Mouse (Mus musculus): Measurements from ENCODE around the gene Coq8b. TPM values are rescaled to one million over a fixed set of nuclear protein-coding genes. Genes with fewer than 3 reads are reported as not detected.

Coq8b gene
- polyA plus RNA-seq, 1 experiment from 2014 or later, result 17.7 TPM

DNA sequence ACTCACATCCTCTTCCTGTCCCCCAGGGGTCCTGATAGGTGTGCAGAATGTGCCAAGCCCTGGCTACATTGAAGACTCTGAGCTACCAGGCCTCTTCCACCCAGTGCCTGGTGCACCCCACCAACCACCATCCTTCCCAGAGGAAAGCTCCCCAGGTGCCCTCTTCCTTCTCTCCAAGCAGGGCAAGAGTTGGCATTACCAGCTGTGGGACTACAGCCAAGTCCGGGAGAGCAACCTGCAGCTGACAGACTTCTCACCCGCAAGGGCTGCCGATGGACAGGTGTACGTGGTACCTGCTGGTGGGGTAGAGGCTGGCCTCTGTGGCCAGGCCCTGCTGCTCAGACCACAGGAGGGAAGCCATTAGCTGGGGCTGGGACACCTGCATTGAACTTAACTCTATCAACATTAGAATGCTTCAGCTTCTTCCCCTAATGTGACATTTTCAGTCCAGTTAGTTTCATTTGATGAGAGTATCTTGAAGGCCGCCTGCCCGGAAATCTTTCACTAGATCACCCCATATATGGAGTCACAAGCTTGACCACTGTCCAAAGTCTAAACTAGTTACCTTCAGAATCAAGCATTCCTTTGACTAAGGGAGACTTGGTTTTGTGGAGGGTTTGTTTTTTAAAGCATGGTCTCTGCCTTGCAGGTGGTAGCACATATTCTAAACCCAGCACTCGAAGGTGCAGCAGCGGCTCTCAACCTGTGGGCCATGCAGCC lies 28.9 kb upstream of the Coq8b start:
- no peaks in the 10 kb centered on the region for H3K9me3 ChIP-seq
- WGBS, result 96% methylated on average over 8 of the region's 8 CpGs
- no peak overlapping the region for H3K4me2 ChIP-seq (replicated peaks)
- no peaks in the 10 kb centered on the region for H3K4me1 ChIP-seq
- H3K9ac ChIP-seq, result no peak overlapping the region
- no peak overlapping the region for H3K27ac ChIP-seq
- no peak for ATAC-seq (ENCODE audit: low FRiP score, low read depth)
- H3K36me3 ChIP-seq, result peaks cover 63% of the 10 kb centered on the region
- no peak overlapping the region for H3K4me3 ChIP-seq
- H3K27me3 ChIP-seq, result no peaks in the 10 kb centered on the region

DNA sequence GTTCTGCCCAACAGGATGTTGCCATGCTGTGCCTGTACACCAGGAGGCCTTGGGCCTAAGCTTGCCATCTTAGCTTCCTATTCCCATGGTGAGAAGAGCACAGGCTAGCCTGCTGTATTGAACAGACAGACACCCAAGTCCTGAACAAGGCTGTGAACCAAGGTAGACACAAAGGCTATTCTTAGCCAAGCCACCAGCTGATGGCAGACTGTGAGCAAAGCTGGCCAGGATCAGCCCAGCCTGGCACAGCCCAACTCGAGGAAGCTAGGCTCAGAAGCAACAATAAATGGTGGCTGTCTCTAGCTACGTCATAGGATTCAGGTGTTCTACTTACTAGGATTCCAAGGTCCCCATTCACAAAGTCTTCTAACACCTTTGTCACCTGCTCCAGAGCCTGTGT lies 20.2 kb upstream of the Coq8b start:
- H3K36me3 ChIP-seq, result peaks cover 86% of the 10 kb centered on the region

DNA sequence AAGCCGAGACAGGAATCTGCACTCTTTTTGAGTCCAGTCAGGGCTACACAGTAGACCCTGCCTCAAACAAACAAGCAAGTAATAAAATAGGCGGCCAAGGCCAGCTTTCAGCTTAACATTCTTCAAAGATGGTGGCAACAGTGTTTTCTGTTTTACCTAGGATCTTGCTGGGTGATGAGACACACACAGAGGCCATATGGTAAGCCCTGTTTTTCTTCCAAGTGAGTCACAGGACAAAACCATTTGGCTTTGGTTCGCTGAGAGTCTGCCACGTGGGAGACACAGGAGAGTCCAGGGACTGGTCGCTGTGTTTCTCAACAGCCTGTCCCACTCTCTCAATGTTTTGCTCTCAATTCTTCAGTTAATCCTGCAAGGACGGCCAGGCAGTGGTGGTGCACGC lies 14.2 kb upstream of the Coq8b start:
- H3K4me2 ChIP-seq (replicated peaks), result no peak overlapping the region
- no peak overlapping the region for H3K4me3 ChIP-seq
- no peak overlapping the region for H3K9ac ChIP-seq
- 81% methylated on average over 7 of the region's 7 CpGs for WGBS
- H3K9me3 ChIP-seq, result no peaks in the 10 kb centered on the region
- ATAC-seq (ENCODE audit: low FRiP score, low read depth), result no peak
- H3K27me3 ChIP-seq, result no peaks in the 10 kb centered on the region
- H3K36me3 ChIP-seq, result peaks cover 64% of the 10 kb centered on the region
- no peak overlapping the region for H3K27ac ChIP-seq
- H3K4me1 ChIP-seq, result peaks cover under 1% of the 10 kb centered on the region; the same call in 1 of the 2 replicates

More for the DNA sequence above, 20.2 kb upstream of the Coq8b start:
- no peak for ATAC-seq (ENCODE audit: low FRiP score, low read depth)
- no peak overlapping the region for H3K27ac ChIP-seq
- no peaks in the 10 kb centered on the region for H3K27me3 ChIP-seq
- no peaks in the 10 kb centered on the region for H3K4me1 ChIP-seq
- no peaks in the 10 kb centered on the region for H3K9me3 ChIP-seq
- no peak overlapping the region for H3K9ac ChIP-seq
- no peak overlapping the region for H3K4me3 ChIP-seq
- no peak overlapping the region for H3K4me2 ChIP-seq (replicated peaks)
- whole genome bisulfite sequencing, result 82% methylated on average over 2 of the region's 2 CpGs

DNA sequence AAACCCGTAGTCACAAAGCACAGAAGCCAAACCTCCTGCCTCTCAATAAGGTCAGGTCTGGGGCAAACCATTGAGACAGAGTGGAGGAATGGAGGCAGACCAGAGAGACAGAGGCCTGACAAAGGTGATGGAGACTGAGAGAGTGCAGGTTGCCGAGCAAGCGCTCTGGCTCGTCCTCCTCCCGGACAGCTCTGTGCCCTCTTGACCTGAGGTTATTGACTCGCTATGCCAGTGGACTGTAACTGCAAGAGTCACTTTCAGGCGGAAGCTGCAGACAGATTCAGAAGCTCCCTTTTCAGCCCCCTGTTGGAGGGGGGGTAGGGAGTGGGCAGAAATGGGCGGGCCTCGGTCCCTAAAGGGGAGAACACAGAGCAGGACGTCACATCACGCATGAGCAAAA lies 12.9 kb upstream of the Coq8b start:
- H3K36me3 ChIP-seq, result peaks cover 54% of the 10 kb centered on the region
- 79% methylated on average over 11 of the region's 11 CpGs for WGBS

DNA sequence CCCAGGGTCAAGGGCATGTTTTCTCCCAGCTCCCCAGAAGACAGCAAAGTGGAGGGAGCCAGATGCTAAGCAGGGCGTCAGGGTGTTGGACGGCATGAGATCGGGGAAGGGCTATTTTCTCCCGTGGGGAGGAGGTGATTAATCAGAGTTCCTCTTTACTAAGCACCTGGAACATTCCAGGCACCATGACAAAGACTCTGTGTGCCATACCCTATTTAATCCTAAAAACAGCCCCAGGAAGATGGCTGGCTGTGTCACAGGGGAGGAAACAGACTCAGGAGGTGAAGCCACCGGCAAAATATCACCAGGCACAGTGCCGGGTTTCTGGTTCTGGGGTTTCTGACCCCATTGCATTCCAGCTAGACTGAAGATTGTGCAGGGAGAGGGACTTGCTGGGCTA lies 10.9 kb upstream of the Coq8b start:
- no peak overlapping the region for H3K27ac ChIP-seq
- peaks cover 34% of the 10 kb centered on the region for H3K4me1 ChIP-seq
- WGBS, result 74% methylated on average over 6 of the region's 6 CpGs
- no peak overlapping the region for H3K4me3 ChIP-seq
- no peaks in the 10 kb centered on the region for H3K9me3 ChIP-seq
- ATAC-seq (ENCODE audit: low FRiP score, low read depth), result no peak
- no peak overlapping the region for H3K9ac ChIP-seq
- H3K27me3 ChIP-seq, result no peaks in the 10 kb centered on the region
- peaks cover 42% of the 10 kb centered on the region for H3K36me3 ChIP-seq
- no peak overlapping the region for H3K4me2 ChIP-seq (replicated peaks)

More for the DNA sequence above, 12.9 kb upstream of the Coq8b start:
- Histone ChIP-seq H3K9ac (no peak overlapping the region), H3K4me3 (no peak overlapping the region), H3K9me3 (no peaks in the 10 kb centered on the region), H3K27ac (no peak overlapping the region), H3K4me1 (peaks cover 14% of the 10 kb centered on the region), H3K27me3 (no peaks in the 10 kb centered on the region), H3K4me2 (replicated peaks) (no peak overlapping the region)
- ATAC-seq (ENCODE audit: low FRiP score, low read depth), result no peak

DNA sequence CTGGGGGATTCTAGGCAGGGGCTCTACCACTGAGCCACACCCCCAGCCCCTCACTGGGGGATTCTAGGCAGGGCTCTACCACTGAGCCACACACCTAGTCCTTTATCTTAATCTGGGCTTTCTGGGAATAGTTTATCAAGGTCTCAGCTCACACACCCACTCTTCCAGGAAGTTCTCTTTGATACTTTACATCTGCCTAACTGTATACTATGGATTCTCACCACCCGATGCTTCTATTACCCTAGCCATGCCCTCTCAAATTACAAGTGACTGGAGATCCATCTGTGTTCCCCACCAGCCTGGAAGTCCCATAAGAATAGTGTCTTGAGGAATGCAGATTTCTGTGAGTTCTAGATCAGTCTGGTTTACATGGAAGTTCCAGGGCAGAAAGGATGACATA lies 10.3 kb upstream of the Coq8b start:
- H3K4me3 ChIP-seq, result no peak overlapping the region
- no peaks in the 10 kb centered on the region for H3K27me3 ChIP-seq
- no peak overlapping the region for H3K27ac ChIP-seq
- no peak overlapping the region for H3K4me2 ChIP-seq (replicated peaks)
- H3K4me1 ChIP-seq, result peaks cover 40% of the 10 kb centered on the region
- H3K9me3 ChIP-seq, result no peaks in the 10 kb centered on the region
- H3K36me3 ChIP-seq, result peaks cover 36% of the 10 kb centered on the region
- WGBS, result 74% methylated on average over 1 of the region's 1 CpGs
- ATAC-seq (ENCODE audit: low FRiP score, low read depth), result no peak
- H3K9ac ChIP-seq, result no peak overlapping the region

DNA sequence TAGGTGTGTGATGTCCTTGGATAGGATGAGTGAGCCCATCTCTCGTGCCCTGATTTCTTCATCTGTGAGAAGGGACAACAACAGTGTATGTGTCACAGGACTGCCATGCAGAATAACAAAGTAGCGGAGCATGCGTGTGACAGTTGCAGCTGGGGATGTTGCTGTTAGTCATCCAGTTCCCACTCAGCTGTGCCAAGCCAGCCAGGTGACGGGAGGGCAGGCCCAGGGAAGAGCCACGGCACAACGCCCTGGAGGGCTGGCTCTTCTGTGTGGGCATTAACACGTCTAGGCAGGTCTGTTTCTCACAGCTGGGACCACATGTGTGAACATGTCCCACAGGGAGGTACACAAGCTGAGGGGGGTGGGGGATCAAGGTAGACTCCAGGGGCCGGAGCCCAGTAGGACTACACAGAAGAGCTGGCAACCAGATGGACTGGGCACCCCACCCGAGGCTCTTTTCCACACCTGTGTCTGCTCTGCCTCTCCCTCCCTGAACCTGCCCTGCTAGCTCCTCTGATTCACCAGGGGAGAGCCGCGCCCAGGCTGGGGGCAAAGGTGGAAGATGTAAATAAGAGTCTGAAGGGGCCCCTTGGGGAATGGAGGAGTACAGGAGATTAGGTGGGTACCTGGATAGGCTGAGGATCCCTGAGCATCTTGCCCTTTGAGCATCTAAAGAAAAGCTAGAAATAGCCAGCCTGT lies 7.8 kb upstream of the Coq8b start:
- Histone ChIP-seq H3K4me2 (replicated peaks) (peak overlapping the region; percentile 93), H3K4me1 (peaks cover 46% of the 10 kb centered on the region), H3K27ac (no peak overlapping the region), H3K9me3 (no peaks in the 10 kb centered on the region), H3K9ac (peak overlapping the region; percentile 54), H3K36me3 (peaks cover 13% of the 10 kb centered on the region), H3K27me3 (no peaks in the 10 kb centered on the region), H3K4me3 (peak overlapping the region; percentile 7)
- ATAC-seq (ENCODE audit: low FRiP score, low read depth), result no peak
- 66% methylated on average over 11 of the region's 11 CpGs for WGBS

DNA sequence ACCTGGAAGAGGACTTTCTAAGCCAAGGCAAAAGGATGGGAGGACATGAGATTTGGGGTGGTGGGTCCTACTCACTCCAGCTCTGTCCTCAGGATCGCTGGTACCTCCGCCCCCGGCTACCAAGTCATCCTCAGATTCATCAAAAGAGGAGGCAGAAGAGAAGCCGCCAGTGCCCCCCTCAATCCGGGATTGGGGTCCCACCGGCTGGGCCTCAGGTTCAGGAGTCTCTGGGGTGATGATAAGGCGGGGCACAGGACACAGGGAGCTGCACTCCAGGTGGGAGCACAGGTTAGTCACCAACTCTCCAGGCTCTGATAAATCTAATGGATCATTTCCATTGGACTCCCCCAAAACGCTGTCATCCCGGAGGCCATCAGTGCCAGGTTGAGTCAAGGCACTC lies 5.5 kb upstream of the Coq8b start:
- H3K4me1 ChIP-seq, result peaks cover 46% of the 10 kb centered on the region
- no peak for ATAC-seq (ENCODE audit: low FRiP score, low read depth)
- H3K36me3 ChIP-seq, result peaks cover 4% of the 10 kb centered on the region; the same call in 1 of the 2 replicates
- no peak overlapping the region for H3K27ac ChIP-seq
- H3K4me2 ChIP-seq (replicated peaks), result peak overlapping the region; percentile 93
- 36% methylated on average over 9 of the region's 9 CpGs for WGBS
- no peaks in the 10 kb centered on the region for H3K27me3 ChIP-seq
- H3K9me3 ChIP-seq, result no peaks in the 10 kb centered on the region
- peak overlapping the region; percentile 87 for H3K4me3 ChIP-seq
- H3K9ac ChIP-seq, result peak overlapping the region; percentile 89

DNA sequence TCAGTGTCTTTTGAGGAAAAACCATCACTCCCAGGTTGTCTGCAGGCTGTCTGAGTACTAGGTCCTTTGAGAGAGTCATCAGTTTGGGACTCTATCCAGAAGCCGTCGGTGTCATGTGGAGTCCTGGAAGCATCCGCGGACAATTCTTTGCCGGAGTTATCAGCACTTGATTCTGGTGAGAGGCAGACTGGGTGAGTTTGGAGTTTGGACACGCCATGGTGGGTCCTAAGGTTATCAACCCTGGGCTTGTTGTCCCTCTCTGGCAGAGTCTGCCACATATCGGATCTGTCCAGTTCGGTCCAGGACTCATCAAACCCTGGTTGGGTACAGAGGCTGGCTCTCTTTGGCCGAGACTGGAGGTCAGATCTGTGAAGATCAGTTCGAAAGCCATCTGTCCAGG lies 5.1 kb upstream of the Coq8b start:
- Histone ChIP-seq H3K4me2 (replicated peaks) (peak overlapping the region; percentile 93), H3K9me3 (no peaks in the 10 kb centered on the region), H3K36me3 (peaks cover under 1% of the 10 kb centered on the region; the same call in 1 of the 2 replicates), H3K4me3 (peak overlapping the region; percentile 87), H3K27ac (peak overlapping the region; percentile 87; the same call in 1 of the 2 replicates), H3K9ac (peak overlapping the region; percentile 89), H3K4me1 (peaks cover 46% of the 10 kb centered on the region), H3K27me3 (no peaks in the 10 kb centered on the region)
- WGBS, result 3% methylated on average over 10 of the region's 10 CpGs
- ATAC-seq (ENCODE audit: low FRiP score, low read depth), result no peak

DNA sequence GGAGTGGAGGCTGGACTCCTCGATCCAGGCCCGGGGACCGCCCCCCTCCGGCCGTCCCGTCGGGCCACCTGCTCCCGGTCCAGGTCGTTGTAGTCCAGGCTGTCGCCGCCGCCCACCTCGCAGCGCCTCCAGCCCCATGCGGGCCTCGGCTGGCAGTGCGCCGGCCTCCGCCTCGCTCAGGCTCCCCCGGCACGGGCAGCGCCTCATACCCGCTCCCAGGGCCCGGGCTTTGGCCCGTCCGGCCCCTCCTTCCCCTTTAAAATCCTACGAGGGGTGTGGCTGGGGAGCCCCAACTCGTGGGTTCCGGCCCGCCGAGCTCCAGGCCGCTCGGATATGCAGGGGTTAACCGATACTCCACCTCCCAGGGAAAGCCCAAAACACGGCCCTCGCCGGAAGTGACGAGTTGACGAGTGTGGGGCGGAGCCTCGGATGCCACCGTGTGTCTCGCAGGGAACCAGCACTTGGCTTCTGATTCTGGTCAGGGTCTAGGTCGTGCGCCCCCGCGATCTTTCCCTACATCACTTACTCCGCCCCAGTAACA lies 4.5 kb upstream of the Coq8b start, which contains the start of gene Itpkc:
Gene Itpkc (minus strand): TSS at position 381 of the 541 bp plus-strand sequence.
- H3K4me1 ChIP-seq, result peaks cover 48% of the 10 kb centered on the region
- ATAC-seq (ENCODE audit: low FRiP score, low read depth), result peak; percentile 82
- WGBS, result under 1% methylated on average over 49 of the region's 49 CpGs

DNA sequence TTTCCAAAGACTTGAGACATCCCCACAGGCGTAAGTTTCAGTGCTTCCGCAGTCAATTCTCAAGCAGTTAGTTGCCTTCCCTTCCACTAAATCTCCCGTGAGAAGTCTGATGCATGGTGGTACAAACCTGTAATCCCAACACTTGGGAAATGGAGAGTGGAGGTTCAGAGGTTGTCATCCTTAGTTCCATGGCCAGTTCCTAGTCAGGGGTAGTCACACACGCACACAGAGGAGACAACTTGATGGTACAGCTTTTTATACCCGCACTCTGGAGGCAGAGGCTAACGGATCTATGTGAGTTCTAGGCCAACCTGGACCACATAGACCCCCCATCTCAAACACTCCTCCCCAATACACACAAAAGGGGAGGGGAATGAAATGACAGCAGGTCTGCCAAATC lies 4.0 kb upstream of the Coq8b start:
- Histone ChIP-seq H3K4me1 (peaks cover 49% of the 10 kb centered on the region), H3K9ac (peak overlapping the region; percentile 89), H3K27me3 (no peaks in the 10 kb centered on the region), H3K4me3 (peak overlapping the region; percentile 87), H3K9me3 (no peaks in the 10 kb centered on the region), H3K36me3 (no peaks in the 10 kb centered on the region; the same call in 1 of the 2 replicates), H3K4me2 (replicated peaks) (peak overlapping the region; percentile 93), H3K27ac (peak overlapping the region; percentile 87)
- no peak for ATAC-seq (ENCODE audit: low FRiP score, low read depth)
- WGBS, result 20% methylated on average over 6 of the region's 6 CpGs

More for the DNA sequence above, 4.5 kb upstream of the Coq8b start, which contains the start of gene Itpkc:
- Histone ChIP-seq H3K27ac (peak within 1 kb of the TSS; percentile 87), H3K27me3 (no peaks in the 10 kb centered on the region), H3K9me3 (no peaks in the 10 kb centered on the region), H3K4me3 (peak within 1 kb of the TSS; percentile 87), H3K4me2 (replicated peaks) (peak within 1 kb of the TSS; percentile 93), H3K9ac (peak within 1 kb of the TSS; percentile 89), H3K36me3 (no peaks in the 10 kb centered on the region; the same call in 1 of the 2 replicates)

DNA sequence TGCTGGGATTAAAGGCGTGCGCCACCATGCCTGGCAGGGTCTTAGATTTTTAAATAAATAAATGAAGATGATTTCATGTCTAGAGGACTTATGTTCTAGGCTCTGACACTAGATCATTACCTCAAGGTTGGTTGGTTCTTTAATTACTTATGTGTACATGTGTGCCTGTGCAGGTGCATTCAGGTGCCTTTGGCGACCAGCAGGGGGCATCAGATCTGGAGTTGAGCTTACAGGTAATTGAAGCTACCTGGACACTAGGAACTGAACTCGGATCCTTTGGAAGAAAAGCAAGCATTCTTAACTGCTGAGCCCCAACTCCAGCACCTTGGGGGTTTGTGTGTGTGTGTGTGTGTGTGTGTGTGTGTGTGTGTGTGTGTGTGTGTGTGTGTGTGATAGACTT lies 2.0 kb upstream of the Coq8b start:
- no peaks in the 10 kb centered on the region; the same call in 1 of the 2 replicates for H3K36me3 ChIP-seq
- no peak overlapping the region for H3K4me2 ChIP-seq (replicated peaks)
- no peaks in the 10 kb centered on the region for H3K27me3 ChIP-seq
- no peak overlapping the region for H3K4me3 ChIP-seq
- no peaks in the 10 kb centered on the region for H3K9me3 ChIP-seq
- H3K27ac ChIP-seq, result no peak overlapping the region
- no peak for ATAC-seq (ENCODE audit: low FRiP score, low read depth)
- 70% methylated on average over 4 of the region's 4 CpGs for WGBS
- H3K9ac ChIP-seq, result no peak overlapping the region
- peaks cover 35% of the 10 kb centered on the region for H3K4me1 ChIP-seq
